Mouse (Mus musculus) CH12.LX (cell line): ENCODE measurements at regions not wholly inside any gene's neighbourhood (a gene's known extent, or its start where the extent isn't known, plus 50 kb on each side); places are given as distances from the start of the nearest gene placed in this dataset.

ENCODE experiments used
- DNase-seq: peaks from one replicate; pipeline ENCODE4 v3.0.0-alpha.2; 2013; ENCODE audit errors: extremely low read depth
- H3K27ac ChIP-seq: 2 replicates; pipeline ENCODE4 v1.5.1; 2012; ENCODE audit warnings: low read depth, mild to moderate bottlenecking, control low read depth, moderate library complexity; ENCODE audit not compliant: insufficient read depth
- H3K27me3 ChIP-seq: replicated peaks from 2 replicates; pipeline ENCODE3; 2012; ENCODE audit warnings: inconsistent platforms
- H3K36me3 ChIP-seq, 2 experiments: replicated peaks in 1 of 2; 2 replicates each; pipeline versions ENCODE3 to v1.6.1; 2012; ENCODE audit warnings: inconsistent platforms in 1 of 2, low read length in 1 of 2, mild to moderate bottlenecking in 1 of 2, mixed read lengths in 1 of 2, moderate library complexity in 1 of 2; ENCODE audit not compliant: control insufficient read depth in 1 of 2, insufficient read depth in 1 of 2
- H3K4me1 ChIP-seq, 2 experiments: 2 replicates each; pipeline ENCODE4 v1.6.1; 2012; ENCODE audit warnings: inconsistent platforms in 1 of 2, moderate library complexity in 1 of 2; ENCODE audit not compliant: insufficient read depth in 2 of 2, control insufficient read depth in 1 of 2
- H3K4me2 ChIP-seq: 2 replicates; pipeline ENCODE4 v1.6.1; 2012; ENCODE audit warnings: low read depth, mild to moderate bottlenecking, control low read depth; ENCODE audit not compliant: poor library complexity, insufficient read depth, severe bottlenecking
- H3K4me3 ChIP-seq, 3 experiments: fragments of 150-350 bp in 1 of 3; sonication (generic) in 1 of 3; replicated peaks in 1 of 3; 2 replicates each; pipeline versions ENCODE3 to v1.5.1; 2011 to 2012; ENCODE audit warnings: low read depth in 2 of 3, low read length in 2 of 3, mild to moderate bottlenecking in 2 of 3, moderate library complexity in 2 of 3, control low read depth in 1 of 3, improper control_type of control experiment in 1 of 3, inconsistent platforms in 1 of 3, mixed read lengths in 1 of 3; ENCODE audit not compliant: poor library complexity in 1 of 3
- H3K79me2 ChIP-seq: replicated peaks from 2 replicates; pipeline ENCODE4 v1.6.1; 2012; ENCODE audit warnings: mild to moderate bottlenecking, moderate library complexity; ENCODE audit not compliant: control insufficient read depth, poor library complexity, insufficient read depth, severe bottlenecking; ENCODE audit errors: extremely low read depth
- H3K9ac ChIP-seq: 2 replicates; pipeline ENCODE4 v1.6.1; 2012; ENCODE audit warnings: low read depth, mild to moderate bottlenecking, control low read depth, moderate library complexity; ENCODE audit not compliant: insufficient read depth
- H3K9me3 ChIP-seq: replicated peaks from 2 replicates; pipeline ENCODE3; 2012; ENCODE audit warnings: low read length, inconsistent platforms, mixed read lengths
- CHD1 ChIP-seq: IDR thresholded peaks from 2 replicates; pipeline ENCODE4 v1.6.1; 2012; ENCODE audit warnings: low read depth, low read length, improper control_type of control experiment, inconsistent platforms
- CTCF ChIP-seq, 2 experiments: IDR thresholded peaks in 1 of 2; conservative IDR thresholded peaks in 1 of 2; 2 replicates each; pipeline ENCODE4 v1.5.1; 2011 to 2012; ENCODE audit warnings: low read depth in 2 of 2, low read length in 2 of 2, improper control_type of control experiment in 1 of 2, inconsistent platforms in 1 of 2, mild to moderate bottlenecking in 1 of 2, moderate library complexity in 1 of 2
- ELF1 ChIP-seq: IDR thresholded peaks from 2 replicates; pipeline ENCODE4 v1.6.1; 2014; ENCODE audit warnings: low read depth, mild to moderate bottlenecking, inconsistent platforms, low read length, improper control_type of control experiment
- EP300 ChIP-seq: IDR thresholded peaks from 2 replicates; pipeline ENCODE4 v1.6.1; 2011; ENCODE audit warnings: low read length, improper control_type of control experiment
- GABPA ChIP-seq: IDR thresholded peaks from 2 replicates; pipeline ENCODE4 v1.6.1; 2012; ENCODE audit warnings: low read depth, low read length, improper control_type of control experiment, inconsistent platforms; ENCODE audit not compliant: insufficient replicate concordance
- IRF4 ChIP-seq: IDR thresholded peaks from 2 replicates; pipeline ENCODE4 v1.6.1; 2014; ENCODE audit warnings: low read depth, mild to moderate bottlenecking, inconsistent platforms, low read length, improper control_type of control experiment
- JUN ChIP-seq: IDR thresholded peaks from 2 replicates; pipeline ENCODE4 v1.6.1; 2011; ENCODE audit warnings: low read depth, mild to moderate bottlenecking, low read length, improper control_type of control experiment, moderate library complexity; ENCODE audit not compliant: insufficient read depth
- JUND ChIP-seq: conservative IDR thresholded peaks from 2 replicates; pipeline ENCODE4 v1.6.1; 2011; ENCODE audit warnings: low read depth, low read length, improper control_type of control experiment
- KAT2A ChIP-seq: IDR thresholded peaks from 2 replicates; pipeline ENCODE4 v1.6.1; 2012; ENCODE audit warnings: low read length, improper control_type of control experiment, inconsistent platforms; ENCODE audit not compliant: insufficient replicate concordance
- MAX ChIP-seq: IDR thresholded peaks from 2 replicates; pipeline ENCODE4 v1.6.1; 2011; ENCODE audit warnings: low read length, improper control_type of control experiment
- MEF2A ChIP-seq: IDR thresholded peaks from 2 replicates; pipeline ENCODE4 v1.6.1; 2014; ENCODE audit warnings: low read depth, mild to moderate bottlenecking, inconsistent platforms, low read length, improper control_type of control experiment, borderline replicate concordance
- MXI1 ChIP-seq: IDR thresholded peaks from 2 replicates; pipeline ENCODE4 v1.6.1; 2011; ENCODE audit warnings: mild to moderate bottlenecking, low read depth, low read length, improper control_type of control experiment
- MYC ChIP-seq: IDR thresholded peaks from 2 replicates; pipeline ENCODE4 v1.6.1; 2011; ENCODE audit warnings: low read depth, mild to moderate bottlenecking, improper control_type of control experiment, low read length
- NELFE ChIP-seq: IDR thresholded peaks from 2 replicates; pipeline ENCODE4 v1.6.1; 2011; ENCODE audit warnings: low read depth, low read length, improper control_type of control experiment
- NRF1 ChIP-seq: IDR thresholded peaks from 2 replicates; pipeline ENCODE4 v1.6.1; 2014; ENCODE audit warnings: low read depth, mild to moderate bottlenecking, inconsistent platforms, low read length, improper control_type of control experiment, moderate library complexity
- POLR2A ChIP-seq: IDR thresholded peaks from 2 replicates; pipeline ENCODE4 v1.6.1; 2011; ENCODE audit warnings: low read depth, mild to moderate bottlenecking, improper control_type of control experiment, low read length
- POLR2AphosphoS2 ChIP-seq: IDR thresholded peaks from 2 replicates; pipeline ENCODE4 v1.6.1; 2011; ENCODE audit warnings: low read depth, low read length, improper control_type of control experiment
- SIN3A ChIP-seq: IDR thresholded peaks from 2 replicates; pipeline ENCODE4 v1.6.1; 2012; ENCODE audit warnings: low read length, improper control_type of control experiment, inconsistent platforms
- SMC3 ChIP-seq: IDR thresholded peaks from 2 replicates; pipeline ENCODE4 v1.6.1; 2011; ENCODE audit warnings: low read depth, low read length, improper control_type of control experiment
- TBP ChIP-seq: conservative IDR thresholded peaks from 2 replicates; pipeline ENCODE4 v1.6.1; 2011; ENCODE audit warnings: low read depth, low read length, improper control_type of control experiment
- TCF12 ChIP-seq: IDR thresholded peaks from 2 replicates; pipeline ENCODE4 v1.6.1; 2014; ENCODE audit warnings: low read depth, mild to moderate bottlenecking, inconsistent platforms, low read length, improper control_type of control experiment
- USF2 ChIP-seq: conservative IDR thresholded peaks from 2 replicates; pipeline ENCODE4 v1.6.1; 2011; ENCODE audit warnings: low read depth, low read length, improper control_type of control experiment
- ZC3H11A ChIP-seq: IDR thresholded peaks from 2 replicates; pipeline ENCODE4 v1.6.1; 2012; ENCODE audit warnings: low read depth, mild to moderate bottlenecking, inconsistent platforms, low read length, improper control_type of control experiment
- ZMIZ1 ChIP-seq: IDR thresholded peaks from 2 replicates; pipeline ENCODE4 v1.6.1; 2012; ENCODE audit warnings: low read depth, mild to moderate bottlenecking, inconsistent platforms, low read length, improper control_type of control experiment
- dilution Hi-C: fragments of 300-500 bp; cut with MboI; formaldehyde crosslinking; loops from 2 replicates; pipeline ENCODE4 v1.14.3; 2020; ENCODE audit warnings: low sequenced_read_pairs; ENCODE audit not compliant: extremely low pct_unique_long_range_greater_than_20kb, extremely low pct_ligation_motif_present
- in situ Hi-C: fragments of 300-500 bp; cut with MboI; formaldehyde crosslinking; loops from 3 replicates; pipeline ENCODE4 v1.14.3; 2019; ENCODE audit warnings: low sequenced_read_pairs, low pct_ligation_motif_present, low pct_unique_long_range_greater_than_20kb, mixed read lengths

DNA sequence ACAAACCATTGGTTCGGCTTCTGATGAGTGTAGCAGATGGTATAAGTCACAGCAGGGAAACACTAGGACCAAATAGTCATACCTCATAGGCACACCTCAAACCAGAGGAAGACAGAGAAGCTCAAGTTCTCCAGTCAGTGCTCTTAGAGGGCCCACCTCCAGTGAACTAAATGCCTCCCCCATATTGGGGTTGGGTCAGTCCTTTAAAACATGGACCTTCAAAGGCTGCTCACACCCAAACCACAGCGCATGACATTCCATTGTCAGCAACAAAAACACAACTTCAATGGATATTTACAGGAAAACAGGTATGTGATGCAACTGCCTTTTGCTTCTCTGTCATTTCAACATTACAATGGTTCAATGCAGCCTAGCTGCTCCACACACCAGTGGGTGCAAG is 65.1 kb upstream of the Ttc29 start:
- no peak for DNase-seq
- Histone ChIP-seq H3K4me3 (no peak overlapping the region), H3K9me3 (no peaks in the 10 kb centered on the region), H3K36me3 (no peaks in the 10 kb centered on the region), H3K27me3 (no peaks in the 10 kb centered on the region)
- TF ChIP-seq USF2 (no peak), JUN (no peak), KAT2A (no peak), MXI1 (no peak), TBP (no peak), ZMIZ1 (no peak), TCF12 (no peak), CTCF (conservative IDR thresholded peaks at IDR 0.05 in 1 of 2, IDR thresholded peaks at IDR 0.05 in 1 of 2; ENCODE audit: low read depth in 2 of 2, low read length in 2 of 2) (no peak), NELFE (no peak), MAX (no peak), ELF1 (no peak), IRF4 (no peak), CHD1 (no peak), SMC3 (no peak), MEF2A (no peak), ZC3H11A (no peak), MYC (no peak), NRF1 (no peak)
- TF ChIP-seq, all 38 proteins: peak for 0
- no peak overlapping the region for H3K4me2 ChIP-seq
- H3K4me1 ChIP-seq: no peaks in the 10 kb centered on the region
- in situ Hi-C loops: no loop called here
- dilution Hi-C loops: no loop called here
- no peak overlapping the region for H3K27ac ChIP-seq
- no peaks in the 10 kb centered on the region for H3K79me2 ChIP-seq
- H3K9ac ChIP-seq: no peak overlapping the region

GRCm38 (mm10) chr8:78154873-78155272 is 58.2 kb upstream of the Ttc29 start:
- Histone ChIP-seq H3K27ac (no peak overlapping the region), H3K4me1 (peaks cover 0 to 15% of the 10 kb centered on the region in 2 experiments; a peak in 2 of 4 replicates), H3K9me3 (no peaks in the 10 kb centered on the region), H3K79me2 (no peaks in the 10 kb centered on the region), H3K36me3 (no peaks in the 10 kb centered on the region), H3K9ac (no peak overlapping the region), H3K4me3 (no peak overlapping the region), H3K4me2 (no peak overlapping the region), H3K27me3 (no peaks in the 10 kb centered on the region)
- in situ Hi-C loops: no loop called here
- dilution Hi-C loops: no loop called here
- TF ChIP-seq ZMIZ1 (no peak), EP300 (no peak), IRF4 (no peak), GABPA (no peak), POLR2A (no peak), ZC3H11A (no peak), CHD1 (no peak), POLR2AphosphoS2 (no peak), NRF1 (no peak), TCF12 (no peak), JUND (no peak), SIN3A (no peak)
- DNase-seq: no peak
